Mouse (Mus musculus) CH12.LX (cell line): ENCODE measurements around the gene Zc3hc1. TPM values are rescaled to one million over a fixed set of nuclear protein-coding genes. Genes with fewer than 3 reads are reported as not detected.
A peak's percentile ranks its signal among the peaks of the same experiment; 100 is the strongest.

ENCODE experiments used
- DNase-seq: peaks from one replicate; pipeline ENCODE4 v3.0.0-alpha.2; 2013; ENCODE audit errors: extremely low read depth
- H3K27ac ChIP-seq: 2 replicates; pipeline ENCODE4 v1.5.1; 2012; ENCODE audit warnings: low read depth, mild to moderate bottlenecking, control low read depth, moderate library complexity; ENCODE audit not compliant: insufficient read depth
- H3K27me3 ChIP-seq: replicated peaks from 2 replicates; pipeline ENCODE3; 2012; ENCODE audit warnings: inconsistent platforms
- H3K36me3 ChIP-seq, 2 experiments: replicated peaks in 1 of 2; 2 replicates each; pipeline versions ENCODE3 to v1.6.1; 2012; ENCODE audit warnings: inconsistent platforms in 1 of 2, low read length in 1 of 2, mild to moderate bottlenecking in 1 of 2, mixed read lengths in 1 of 2, moderate library complexity in 1 of 2; ENCODE audit not compliant: control insufficient read depth in 1 of 2, insufficient read depth in 1 of 2
- H3K4me1 ChIP-seq, 2 experiments: 2 replicates each; pipeline ENCODE4 v1.6.1; 2012; ENCODE audit warnings: inconsistent platforms in 1 of 2, moderate library complexity in 1 of 2; ENCODE audit not compliant: insufficient read depth in 2 of 2, control insufficient read depth in 1 of 2
- H3K4me2 ChIP-seq: 2 replicates; pipeline ENCODE4 v1.6.1; 2012; ENCODE audit warnings: low read depth, mild to moderate bottlenecking, control low read depth; ENCODE audit not compliant: poor library complexity, insufficient read depth, severe bottlenecking
- H3K4me3 ChIP-seq, 3 experiments: fragments of 150-350 bp in 1 of 3; sonication (generic) in 1 of 3; replicated peaks in 1 of 3; 2 replicates each; pipeline versions ENCODE3 to v1.5.1; 2011 to 2012; ENCODE audit warnings: low read depth in 2 of 3, low read length in 2 of 3, mild to moderate bottlenecking in 2 of 3, moderate library complexity in 2 of 3, control low read depth in 1 of 3, improper control_type of control experiment in 1 of 3, inconsistent platforms in 1 of 3, mixed read lengths in 1 of 3; ENCODE audit not compliant: poor library complexity in 1 of 3
- H3K79me2 ChIP-seq: replicated peaks from 2 replicates; pipeline ENCODE4 v1.6.1; 2012; ENCODE audit warnings: mild to moderate bottlenecking, moderate library complexity; ENCODE audit not compliant: control insufficient read depth, poor library complexity, insufficient read depth, severe bottlenecking; ENCODE audit errors: extremely low read depth
- H3K9ac ChIP-seq: 2 replicates; pipeline ENCODE4 v1.6.1; 2012; ENCODE audit warnings: low read depth, mild to moderate bottlenecking, control low read depth, moderate library complexity; ENCODE audit not compliant: insufficient read depth
- H3K9me3 ChIP-seq: replicated peaks from 2 replicates; pipeline ENCODE3; 2012; ENCODE audit warnings: low read length, inconsistent platforms, mixed read lengths
- BHLHE40 ChIP-seq: IDR thresholded peaks from 2 replicates; pipeline ENCODE4 v1.6.1; 2011; ENCODE audit warnings: mild to moderate bottlenecking, low read depth, low read length, improper control_type of control experiment
- CTCF ChIP-seq, 2 experiments: IDR thresholded peaks in 1 of 2; conservative IDR thresholded peaks in 1 of 2; 2 replicates each; pipeline ENCODE4 v1.5.1; 2011 to 2012; ENCODE audit warnings: low read depth in 2 of 2, low read length in 2 of 2, improper control_type of control experiment in 1 of 2, inconsistent platforms in 1 of 2, mild to moderate bottlenecking in 1 of 2, moderate library complexity in 1 of 2
- E2F4 ChIP-seq: IDR thresholded peaks from 2 replicates; pipeline ENCODE4 v1.6.1; 2011; ENCODE audit warnings: low read depth, low read length, improper control_type of control experiment; ENCODE audit not compliant: insufficient replicate concordance
- ETS1 ChIP-seq: conservative IDR thresholded peaks from 2 replicates; pipeline ENCODE4 v1.6.1; 2012; ENCODE audit warnings: low read depth, mild to moderate bottlenecking, inconsistent platforms, low read length, improper control_type of control experiment, moderate library complexity
- HCFC1 ChIP-seq: IDR thresholded peaks from 2 replicates; pipeline ENCODE4 v1.6.1; 2012; ENCODE audit warnings: low read depth, mild to moderate bottlenecking, inconsistent platforms, low read length, improper control_type of control experiment
- IRF4 ChIP-seq: IDR thresholded peaks from 2 replicates; pipeline ENCODE4 v1.6.1; 2014; ENCODE audit warnings: low read depth, mild to moderate bottlenecking, inconsistent platforms, low read length, improper control_type of control experiment
- JUN ChIP-seq: IDR thresholded peaks from 2 replicates; pipeline ENCODE4 v1.6.1; 2011; ENCODE audit warnings: low read depth, mild to moderate bottlenecking, low read length, improper control_type of control experiment, moderate library complexity; ENCODE audit not compliant: insufficient read depth
- JUND ChIP-seq: conservative IDR thresholded peaks from 2 replicates; pipeline ENCODE4 v1.6.1; 2011; ENCODE audit warnings: low read depth, low read length, improper control_type of control experiment
- KAT2A ChIP-seq: IDR thresholded peaks from 2 replicates; pipeline ENCODE4 v1.6.1; 2012; ENCODE audit warnings: low read length, improper control_type of control experiment, inconsistent platforms; ENCODE audit not compliant: insufficient replicate concordance
- MAFK ChIP-seq: IDR thresholded peaks from 2 replicates; pipeline ENCODE4 v1.6.1; 2011; ENCODE audit warnings: low read length, improper control_type of control experiment; ENCODE audit not compliant: insufficient replicate concordance
- MEF2A ChIP-seq: IDR thresholded peaks from 2 replicates; pipeline ENCODE4 v1.6.1; 2014; ENCODE audit warnings: low read depth, mild to moderate bottlenecking, inconsistent platforms, low read length, improper control_type of control experiment, borderline replicate concordance
- MXI1 ChIP-seq: IDR thresholded peaks from 2 replicates; pipeline ENCODE4 v1.6.1; 2011; ENCODE audit warnings: mild to moderate bottlenecking, low read depth, low read length, improper control_type of control experiment
- MYC ChIP-seq: IDR thresholded peaks from 2 replicates; pipeline ENCODE4 v1.6.1; 2011; ENCODE audit warnings: low read depth, mild to moderate bottlenecking, improper control_type of control experiment, low read length
- NRF1 ChIP-seq: IDR thresholded peaks from 2 replicates; pipeline ENCODE4 v1.6.1; 2014; ENCODE audit warnings: low read depth, mild to moderate bottlenecking, inconsistent platforms, low read length, improper control_type of control experiment, moderate library complexity
- PAX5 ChIP-seq: IDR thresholded peaks from 2 replicates; pipeline ENCODE4 v1.6.1; 2012; ENCODE audit warnings: low read length, inconsistent platforms, mixed read lengths
- POLR2AphosphoS2 ChIP-seq: IDR thresholded peaks from 2 replicates; pipeline ENCODE4 v1.6.1; 2011; ENCODE audit warnings: low read depth, low read length, improper control_type of control experiment
- RAD21 ChIP-seq: IDR thresholded peaks from 2 replicates; pipeline ENCODE4 v1.6.1; 2011; ENCODE audit warnings: low read depth, mild to moderate bottlenecking, low read length, improper control_type of control experiment, moderate library complexity
- RCOR1 ChIP-seq: conservative IDR thresholded peaks from 2 replicates; pipeline ENCODE4 v1.6.1; 2012; ENCODE audit warnings: low read depth, mild to moderate bottlenecking, inconsistent platforms, low read length, improper control_type of control experiment
- SIN3A ChIP-seq: IDR thresholded peaks from 2 replicates; pipeline ENCODE4 v1.6.1; 2012; ENCODE audit warnings: low read length, improper control_type of control experiment, inconsistent platforms
- SMC3 ChIP-seq: IDR thresholded peaks from 2 replicates; pipeline ENCODE4 v1.6.1; 2011; ENCODE audit warnings: low read depth, low read length, improper control_type of control experiment
- TBP ChIP-seq: conservative IDR thresholded peaks from 2 replicates; pipeline ENCODE4 v1.6.1; 2011; ENCODE audit warnings: low read depth, low read length, improper control_type of control experiment
- UBTF ChIP-seq: IDR thresholded peaks from 2 replicates; pipeline ENCODE4 v1.6.1; 2012; ENCODE audit warnings: low read depth, mild to moderate bottlenecking, inconsistent platforms, low read length, improper control_type of control experiment, moderate library complexity
- ZC3H11A ChIP-seq: IDR thresholded peaks from 2 replicates; pipeline ENCODE4 v1.6.1; 2012; ENCODE audit warnings: low read depth, mild to moderate bottlenecking, inconsistent platforms, low read length, improper control_type of control experiment
- ZNF384 ChIP-seq: IDR thresholded peaks from 2 replicates; pipeline ENCODE4 v1.6.1; 2012; ENCODE audit warnings: low read depth, low read length, improper control_type of control experiment, inconsistent platforms
- dilution Hi-C: fragments of 300-500 bp; cut with MboI; formaldehyde crosslinking; loops from 2 replicates; pipeline ENCODE4 v1.14.3; 2020; ENCODE audit warnings: low sequenced_read_pairs; ENCODE audit not compliant: extremely low pct_unique_long_range_greater_than_20kb, extremely low pct_ligation_motif_present
- in situ Hi-C: fragments of 300-500 bp; cut with MboI; formaldehyde crosslinking; loops from 3 replicates; pipeline ENCODE4 v1.14.3; 2019; ENCODE audit warnings: low sequenced_read_pairs, low pct_ligation_motif_present, low pct_unique_long_range_greater_than_20kb, mixed read lengths
- polyA plus RNA-seq: library from polyadenylated mRNA; unstranded; fragments of >175 nt; gene quantifications from 2 replicates; pipeline ENCODE4 v1.2.1, GENCODE M21; 2012; ENCODE audit warnings: low read depth; ENCODE audit not compliant: insufficient read length
- total RNA-seq, 2 experiments: library from RNA; depleted of rRNA; stranded (reverse); fragments of 300-350 nt in 1 of 2; fragments of >200 nt in 1 of 2; gene quantifications; 2 replicates each; pipeline ENCODE4 v1.2.3; 2012 to 2014

The Zc3hc1 gene
- total and polyA plus RNA-seq, 3 experiments = 59.5 to 89.5 (median 80.2) TPM

GRCm38 (mm10) chr6:30359762-30360509 lies 30.9 kb downstream of the Zc3hc1 start:
- dilution Hi-C loops = no loop called here
- H3K4me1 ChIP-seq = peaks cover 0 to 35% of the 10 kb centered on the region in 2 experiments; a peak in 2 of 4 replicates

GRCm38 (mm10) chr6:30357561-30358177 lies 33.2 kb downstream of the Zc3hc1 start:
- dilution Hi-C loops (no loop called here), in situ Hi-C loops (loop anchor here (5.0 to 10.0 kb wide), 2 partner anchors 150 to 263 kb away; no protein-coding TSS in a partner anchor)
- TF ChIP-seq BHLHE40 (no peak), POLR2AphosphoS2 (no peak), NRF1 (no peak), UBTF (no peak), SMC3 (peak; percentile 84), RAD21 (peak; percentile 96), ETS1 (no peak), SIN3A (no peak), JUN (no peak), HCFC1 (no peak), IRF4 (no peak), MXI1 (no peak), JUND (no peak), MAFK (no peak), CTCF (conservative IDR thresholded peaks at IDR 0.05 in 1 of 2, IDR thresholded peaks at IDR 0.05 in 1 of 2; ENCODE audit: low read depth in 2 of 2, low read length in 2 of 2) (peak; percentile 68 to 90), TBP (no peak), RCOR1 (no peak), MEF2A (no peak), E2F4 (no peak), ZC3H11A (no peak), KAT2A (no peak)
- DNase-seq = peak; percentile 87
- Histone ChIP-seq H3K27ac (no peak overlapping the region), H3K79me2 (no peaks in the 10 kb centered on the region), H3K4me1 (peaks cover 0 to 49% of the 10 kb centered on the region in 2 experiments; a peak in 2 of 4 replicates), H3K27me3 (no peaks in the 10 kb centered on the region), H3K36me3 (peaks cover 3 to 18% of the 10 kb centered on the region in 2 experiments), H3K9me3 (no peaks in the 10 kb centered on the region), H3K4me3 (no peak overlapping the region), H3K9ac (no peak overlapping the region), H3K4me2 (no peak overlapping the region)

More at GRCm38 (mm10) chr6:30359762-30360509, 30.9 kb downstream of the Zc3hc1 start:
- TF ChIP-seq ETS1 = peak; percentile 38
- TF ChIP-seq ZNF384 = no peak
- TF ChIP-seq KAT2A = no peak
- TF ChIP-seq RCOR1 = no peak
- peak; percentile 68; the same call in 1 of the 2 replicates for TF ChIP-seq MEF2A
- TF ChIP-seq JUND = no peak
- TF ChIP-seq MYC = no peak
- no peak for TF ChIP-seq MXI1
- no peak for TF ChIP-seq UBTF
- no peak for TF ChIP-seq E2F4
- TF ChIP-seq PAX5 = no peak
- no peak for TF ChIP-seq SMC3
- no peak overlapping the region for H3K4me2 ChIP-seq
- H3K9ac ChIP-seq = no peak overlapping the region
- in situ Hi-C loops = loop anchor here (5.0 to 10.0 kb wide), 2 partner anchors 153 to 265 kb away; no protein-coding TSS in a partner anchor
- no peaks in the 10 kb centered on the region for H3K27me3 ChIP-seq
- H3K27ac ChIP-seq = no peak overlapping the region
- no peaks in the 10 kb centered on the region for H3K79me2 ChIP-seq
- peak; percentile 23 for DNase-seq
- H3K36me3 ChIP-seq = peaks cover 15 to 38% of the 10 kb centered on the region in 2 experiments
- no peak overlapping the region for H3K4me3 ChIP-seq
- H3K9me3 ChIP-seq = no peaks in the 10 kb centered on the region
